Comparison of ENCODE assay signal across 29 mouse cellular contexts in the genomic region with DNA sequence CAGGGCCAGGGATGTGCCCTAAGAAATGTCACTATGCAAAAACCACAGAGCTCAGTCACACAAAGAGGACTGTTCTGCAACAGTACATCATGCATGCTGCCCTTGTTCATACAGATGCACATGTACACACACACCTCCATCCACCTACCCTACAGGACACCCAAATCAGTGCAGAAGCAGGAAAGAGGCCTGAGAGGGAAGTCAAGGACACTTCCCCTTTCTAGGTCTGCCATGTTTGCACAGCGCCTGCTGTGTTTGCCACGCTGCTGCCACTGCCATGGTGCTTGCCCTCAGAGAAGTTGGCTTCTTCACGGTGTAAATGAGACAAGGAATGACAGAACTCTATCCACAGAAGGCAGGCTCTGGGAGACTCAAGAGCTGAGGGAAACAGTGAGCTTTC. TPM values are rescaled to one million over a fixed set of nuclear protein-coding genes. Genes with fewer than 3 reads are reported as not detected.
DNase-seq lines count a peak whose midpoint lies in the region; ATAC-seq and TF ChIP-seq lines count a peak whose summit lies in the region.
"Had no signal": no experiment of that assay in that cellular context is flagged by ENCODE, and none has a peak within 500 bp of the region (broad histone marks: within the 10 kb centered on the region; RNA-seq: fewer than 3 reads in every experiment).

No protein-coding gene starts in this region.

- WGBS in stomach, postnatal 0 days = 79% methylated on average over 3 of the region's 3 CpGs
- WGBS in embryonic facial prominence, embryonic 10.5 days = 79% methylated on average over 3 of the region's 3 CpGs

- no peak for TF ChIP-seq EP300 in stomach, postnatal 0 days (optimal IDR thresholded peaks at IDR 0.05)

- TF ChIP-seq POLR2A in testis, adult 2 months (IDR thresholded peaks at IDR 0.05; ENCODE audit: control insufficient read depth, low read depth, low read length) = no peak

- H3K9ac ChIP-seq in stomach, postnatal 0 days (ENCODE audit: low read length) = 0 out of 2 replicates have a peak overlapping the region, but pooled peaks have one; percentile 19
- H3K9ac ChIP-seq: embryonic facial prominence, embryonic 12.5 days; embryonic facial prominence, embryonic 15.5 days; forebrain, embryonic 12.5 days; forebrain, embryonic 15.5 days; heart, embryonic 12.5 days; heart, embryonic 15.5 days; hindbrain, embryonic 13.5 days; intestine, embryonic 15.5 days had no signal

- no peaks in the 10 kb centered on the region for H3K9me3 ChIP-seq in stomach, postnatal 0 days (ENCODE audit: control insufficient read depth, low read length)
- H3K9me3 ChIP-seq in embryonic facial prominence, embryonic 10.5 days = no peaks in the 10 kb centered on the region
- H3K9me3 ChIP-seq: embryonic facial prominence, embryonic 12.5 days; embryonic facial prominence, embryonic 15.5 days; forebrain, embryonic 12.5 days; forebrain, embryonic 15.5 days; heart, embryonic 12.5 days; heart, embryonic 15.5 days; hindbrain, embryonic 13.5 days; intestine, embryonic 15.5 days had no signal

- DNase-seq in testis, postnatal 10 days (ENCODE audit: low spot score) = no peak
- peak; percentile 34 for DNase-seq in stomach, postnatal 0 days (ENCODE audit: low spot score)
- DNase-seq in kidney, adult 11 months = no peak
- no peak for DNase-seq in embryonic facial prominence, embryonic 10.5 days (ENCODE audit: low spot score)
- DNase-seq: adrenal gland, adult 2 months; adrenal gland, postnatal 14 days; cerebellum, adult 11-12 months; cerebellum, adult 8-10 months; cerebellum, postnatal 10 days; cerebellum, postnatal 36 days; gastrocnemius, postnatal 25 days; heart, postnatal 10 days; heart, postnatal 4 days had no signal

- 0 out of 4 replicates have a peak, but pooled peaks have one; percentile 12 to 32 for ATAC-seq in hematopoietic stem cell, adult 5-6 weeks (replicated peaks in 1 of 2; ENCODE audit: insufficient read depth in 1 of 2, low FRiP score in 2 of 2, low TSS enrichment in 1 of 2, low read depth in 1 of 2, poor library complexity in 2 of 2, severe bottlenecking in 2 of 2)
- peak; percentile 64 for ATAC-seq in megakaryocyte progenitor cell, adult 5-6 weeks (replicated peaks; ENCODE audit: poor library complexity)
- no peak for ATAC-seq in stomach, postnatal 0 days (ENCODE audit: low FRiP score, low TSS enrichment)
- no peak for ATAC-seq in erythroblast, adult 5-6 weeks (replicated peaks; ENCODE audit: low FRiP score, poor library complexity, severe bottlenecking)
- ATAC-seq: forebrain, embryonic 15.5 days; hindbrain, embryonic 16.5 days had no signal

- H3K36me3 ChIP-seq in testis, adult 2 months (ENCODE audit: control insufficient read depth, insufficient read depth, low read length) = no peaks in the 10 kb centered on the region
- no peaks in the 10 kb centered on the region for H3K36me3 ChIP-seq in stomach, postnatal 0 days (ENCODE audit: control insufficient read depth, insufficient read depth, low read length)
- no peaks in the 10 kb centered on the region for H3K36me3 ChIP-seq in embryonic facial prominence, embryonic 10.5 days (replicated peaks)
- H3K36me3 ChIP-seq: embryonic facial prominence, embryonic 12.5 days; embryonic facial prominence, embryonic 15.5 days; forebrain, embryonic 12.5 days; forebrain, embryonic 15.5 days; heart, embryonic 12.5 days; heart, embryonic 15.5 days; hindbrain, embryonic 13.5 days; intestine, embryonic 15.5 days had no signal

- peak overlapping the region; percentile 36 for H3K4me2 ChIP-seq in stomach, postnatal 0 days (replicated peaks; ENCODE audit: low read depth)
- H3K4me2 ChIP-seq: embryonic facial prominence, embryonic 12.5 days; embryonic facial prominence, embryonic 15.5 days; forebrain, embryonic 12.5 days; forebrain, embryonic 15.5 days; heart, embryonic 12.5 days; heart, embryonic 15.5 days; hindbrain, embryonic 13.5 days; intestine, embryonic 15.5 days had no signal

- H3K4me1 ChIP-seq in testis, adult 2 months (ENCODE audit: control insufficient read depth, insufficient read depth, low read length) = no peaks in the 10 kb centered on the region; the same call in 1 of the 2 replicates
- H3K4me1 ChIP-seq in stomach, postnatal 0 days (replicated peaks; ENCODE audit: control insufficient read depth, insufficient read depth) = no peaks in the 10 kb centered on the region
- no peaks in the 10 kb centered on the region for H3K4me1 ChIP-seq in embryonic facial prominence, embryonic 10.5 days
- H3K4me1 ChIP-seq: embryonic facial prominence, embryonic 12.5 days; embryonic facial prominence, embryonic 15.5 days; forebrain, embryonic 12.5 days; forebrain, embryonic 15.5 days; heart, embryonic 12.5 days; heart, embryonic 15.5 days; hindbrain, embryonic 13.5 days; intestine, embryonic 15.5 days had no signal

- H3K27ac ChIP-seq in testis, adult 2 months (ENCODE audit: control insufficient read depth, insufficient read depth, low read depth, low read length) = no peak overlapping the region
- peak overlapping the region; percentile 67 for H3K27ac ChIP-seq in stomach, postnatal 0 days (replicated peaks)
- H3K27ac ChIP-seq in embryonic facial prominence, embryonic 10.5 days (replicated peaks) = no peak overlapping the region
- H3K27ac ChIP-seq: embryonic facial prominence, embryonic 12.5 days; embryonic facial prominence, embryonic 15.5 days; forebrain, embryonic 12.5 days; forebrain, embryonic 15.5 days; heart, embryonic 15.5 days; hindbrain, embryonic 13.5 days; intestine, embryonic 15.5 days had no signal

- H3K27me3 ChIP-seq in testis, adult 2 months (ENCODE audit: control insufficient read depth, insufficient read depth, low read length) = no peaks in the 10 kb centered on the region
- H3K27me3 ChIP-seq in stomach, postnatal 0 days (ENCODE audit: control insufficient read depth, insufficient read depth, low read length) = no peaks in the 10 kb centered on the region
- no peaks in the 10 kb centered on the region for H3K27me3 ChIP-seq in embryonic facial prominence, embryonic 10.5 days (replicated peaks; ENCODE audit: low read depth, poor library complexity, severe bottlenecking)
- H3K27me3 ChIP-seq: embryonic facial prominence, embryonic 12.5 days; embryonic facial prominence, embryonic 15.5 days; forebrain, embryonic 12.5 days; forebrain, embryonic 15.5 days; heart, embryonic 15.5 days; hindbrain, embryonic 13.5 days; intestine, embryonic 15.5 days had no signal

- TF ChIP-seq CTCF in testis, adult 2 months (IDR thresholded peaks at IDR 0.05; ENCODE audit: control insufficient read depth, insufficient read depth, insufficient replicate concordance, low read depth, low read length) = no peak
- TF ChIP-seq CTCF in stomach, postnatal 0 days (IDR thresholded peaks at IDR 0.05; ENCODE audit: low read depth) = no peak

- H3K4me3 ChIP-seq in testis, adult 2 months (ENCODE audit: control insufficient read depth, low read depth, low read length) = peak overlapping the region; percentile 15; the same call in 1 of the 2 replicates
- H3K4me3 ChIP-seq in stomach, postnatal 0 days (ENCODE audit: low read depth, low read length) = peak overlapping the region; percentile 3; the same call in 1 of the 2 replicates
- no peak overlapping the region for H3K4me3 ChIP-seq in embryonic facial prominence, embryonic 10.5 days
- H3K4me3 ChIP-seq: embryonic facial prominence, embryonic 12.5 days; embryonic facial prominence, embryonic 15.5 days; erythroblast, embryonic 14.5 days; forebrain, embryonic 12.5 days; forebrain, embryonic 15.5 days; heart, embryonic 12.5 days; heart, embryonic 15.5 days; hindbrain, embryonic 13.5 days; intestine, embryonic 15.5 days had no signal

RNA-seq across cellular contexts. Expression of gene Fam3b, which starts 10.8 kb away (rescaled TPM):
- 43.5 and 47.0 TPM in 2 replicates for polyA plus RNA-seq in testis, adult 2 months (2012; rRNA removed)
- 1.4 TPM in 1 of 2 replicates, not detected in the other for total RNA-seq in hematopoietic stem cell, adult 5-6 weeks (2017)
- total RNA-seq in megakaryocyte progenitor cell, adult 5-6 weeks (2015) = 0.84 TPM in 1 of 2 replicates, not detected in the other
- total RNA-seq in megakaryocyte progenitor cell, adult 5-6 weeks (2017) = 0.17 TPM in 1 of 2 replicates, not detected in the other
- polyA plus RNA-seq in stomach, postnatal 0 days (2015; fragmentation: Nextera tagmentation; extraction: Ambion mirVana) = 50.6 and 55.3 TPM in 2 replicates
- not detected in 2 replicates for polyA plus RNA-seq in embryonic facial prominence, embryonic 10.5 days (2016; fragmentation: Nextera tagmentation; extraction: Ambion mirVana)
- not detected in 2 replicates for total RNA-seq in erythroblast, adult 5-6 weeks (2015; ENCODE audit: low replicate concordance)
- not detected in 2 replicates for total RNA-seq in erythroblast, adult 5-6 weeks (2017; ENCODE audit: low replicate concordance)
- total RNA-seq: adrenal gland, adult 2 months; adrenal gland, postnatal 14 days; adrenal gland, postnatal 4 days; gastrocnemius, adult 8-10 months; gastrocnemius, postnatal 25 days; heart, postnatal 10 days; heart, postnatal 4 days had no signal
- polyA plus RNA-seq: adrenal gland, adult 2 months; embryonic facial prominence, embryonic 12.5 days; forebrain, embryonic 12.5 days; forebrain, embryonic 15.5 days; heart, embryonic 12.5 days; heart, embryonic 15.5 days; hindbrain, embryonic 13.5 days; hindbrain, embryonic 16.5 days had no signal

RNA-seq across cellular contexts. Expression of gene Mx1, which starts 41.1 kb away (rescaled TPM):
- polyA plus RNA-seq in testis, adult 2 months (2012; rRNA removed) = 0.81 and 1.4 TPM in 2 replicates
- total RNA-seq in hematopoietic stem cell, adult 5-6 weeks (2017) = 7.1 and 28.8 TPM in 2 replicates
- total RNA-seq in megakaryocyte progenitor cell, adult 5-6 weeks (2015) = 1.4 and 1.7 TPM in 2 replicates
- 3.2 and 9.5 TPM in 2 replicates for total RNA-seq in megakaryocyte progenitor cell, adult 5-6 weeks (2017)
- 0.42 and 0.69 TPM in 2 replicates for polyA plus RNA-seq in stomach, postnatal 0 days (2015; fragmentation: Nextera tagmentation; extraction: Ambion mirVana)
- not detected in 2 replicates for polyA plus RNA-seq in embryonic facial prominence, embryonic 10.5 days (2016; fragmentation: Nextera tagmentation; extraction: Ambion mirVana)
- total RNA-seq in erythroblast, adult 5-6 weeks (2015; ENCODE audit: low replicate concordance) = 2.1 and 3.6 TPM in 2 replicates
- 8.5 and 9.1 TPM in 2 replicates for total RNA-seq in erythroblast, adult 5-6 weeks (2017; ENCODE audit: low replicate concordance)
- polyA plus RNA-seq: erythroblast, embryonic 14.5 days; forebrain, embryonic 15.5 days; heart, embryonic 12.5 days; heart, embryonic 15.5 days; hindbrain, embryonic 13.5 days had no signal

Comparison
In these comparisons a context has a peak if more than half of its experiments do, and no peak if none do; other contexts are left out.
1. ATAC-seq: peak in hematopoietic stem cell, adult 5-6 weeks (2 of 2) and megakaryocyte progenitor cell, adult 5-6 weeks (single experiment); none in stomach, postnatal 0 days (single experiment) and erythroblast, adult 5-6 weeks (single experiment).